Mouse (Mus musculus) fat pad, adult 2 months (tissue): ENCODE data around the gene Accsl.

Source experiments
- DNase-seq: peaks from one replicate; pipeline ENCODE4 v3.0.0-alpha.2; 2011; ENCODE audit warnings: low read depth, low spot score; ENCODE audit errors: extremely low read depth

The Accsl gene

GRCm38 (mm10) chr2:93811812-93812211 lies 57.1 kb downstream of the Accsl start:
- no peak for DNase-seq

GRCm38 (mm10) chr2:93809931-93810330 lies 59.0 kb downstream of the Accsl start:
- DNase-seq = no peak

GRCm38 (mm10) chr2:93808071-93808470 lies 60.9 kb downstream of the Accsl start:
- DNase-seq = no peak

- no peak for DNase-seq
Measured at GRCm38 (mm10) chr2:93807440-93807839, 61.5 kb downstream of the Accsl start.

GRCm38 (mm10) chr2:93806487-93807201 lies 62.3 kb downstream of the Accsl start:
- DNase-seq = no peak

GRCm38 (mm10) chr2:93805523-93805922 lies 63.4 kb downstream of the Accsl start:
- DNase-seq = no peak
